Mouse (Mus musculus): ENCODE measurements around the gene Necab2. TPM values are rescaled to one million over a fixed set of nuclear protein-coding genes. Genes with fewer than 3 reads are reported as not detected.

Necab2 gene
- polyA plus RNA-seq, 1 experiment from 2014 or later: 4.2 TPM

DNA sequence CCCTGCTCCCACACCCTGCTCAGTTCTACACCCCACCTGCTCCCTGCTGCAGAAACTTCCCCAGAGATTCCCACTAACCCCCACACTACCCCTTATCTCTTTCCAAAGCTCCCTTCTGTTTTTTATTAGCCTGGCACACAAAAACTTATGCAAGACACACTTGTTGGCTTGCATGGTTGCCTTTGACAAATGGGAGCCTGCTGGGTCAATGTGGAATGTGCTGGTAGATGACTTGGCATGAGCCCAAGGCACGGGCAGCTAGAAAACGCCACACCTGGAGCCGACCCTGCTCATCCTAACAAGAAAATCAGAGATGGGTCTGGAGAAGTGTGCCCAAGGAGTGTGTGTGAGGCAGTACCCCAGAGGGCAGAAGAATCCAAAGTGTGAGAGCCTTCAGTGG lies 17.0 kb upstream of the Necab2 start:
- Histone ChIP-seq H3K27ac (no peak overlapping the region; the same call in 1 of the 2 replicates), H3K27me3 (no peaks in the 10 kb centered on the region), H3K9me3 (no peaks in the 10 kb centered on the region), H3K36me3 (no peaks in the 10 kb centered on the region), H3K4me1 (peaks cover 8% of the 10 kb centered on the region), H3K4me3 (no peak overlapping the region), H3K9ac (no peak overlapping the region), H3K4me2 (no peak overlapping the region)
- WGBS: 73% methylated on average over 3 of the region's 3 CpGs
- ATAC-seq (ENCODE audit: insufficient number of reproducible peaks, insufficient read depth, low FRiP score, low TSS enrichment, low read depth): no peak

DNA sequence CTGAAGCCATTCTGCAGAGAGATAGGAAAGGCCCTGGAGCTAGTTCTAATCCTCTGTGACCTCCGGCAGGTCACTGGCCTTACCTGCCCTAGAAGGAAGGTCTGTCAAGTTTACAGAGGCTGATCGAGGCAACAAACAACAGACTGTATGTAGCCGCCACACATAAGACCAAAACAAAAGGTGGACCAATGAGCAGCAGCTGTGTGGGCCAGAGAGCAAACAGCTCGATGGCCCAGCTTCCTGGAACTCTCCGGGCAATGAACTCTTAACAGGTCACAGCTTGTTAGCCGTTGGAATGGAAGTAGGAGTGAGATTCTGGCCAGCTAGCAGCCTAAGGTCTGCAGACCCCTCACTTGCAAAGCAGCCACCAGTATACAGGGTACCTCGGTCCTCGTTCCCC lies 16.3 kb upstream of the Necab2 start:
- no peaks in the 10 kb centered on the region for H3K9me3 ChIP-seq
- H3K27ac ChIP-seq: no peak overlapping the region
- 58% methylated on average over 8 of the region's 8 CpGs for WGBS
- no peak overlapping the region for H3K9ac ChIP-seq
- no peak overlapping the region for H3K4me3 ChIP-seq
- H3K4me1 ChIP-seq: peaks cover 8% of the 10 kb centered on the region
- H3K27me3 ChIP-seq: no peaks in the 10 kb centered on the region
- H3K36me3 ChIP-seq: no peaks in the 10 kb centered on the region
- no peak overlapping the region for H3K4me2 ChIP-seq
- no peak for ATAC-seq (ENCODE audit: insufficient number of reproducible peaks, insufficient read depth, low FRiP score, low TSS enrichment, low read depth)

DNA sequence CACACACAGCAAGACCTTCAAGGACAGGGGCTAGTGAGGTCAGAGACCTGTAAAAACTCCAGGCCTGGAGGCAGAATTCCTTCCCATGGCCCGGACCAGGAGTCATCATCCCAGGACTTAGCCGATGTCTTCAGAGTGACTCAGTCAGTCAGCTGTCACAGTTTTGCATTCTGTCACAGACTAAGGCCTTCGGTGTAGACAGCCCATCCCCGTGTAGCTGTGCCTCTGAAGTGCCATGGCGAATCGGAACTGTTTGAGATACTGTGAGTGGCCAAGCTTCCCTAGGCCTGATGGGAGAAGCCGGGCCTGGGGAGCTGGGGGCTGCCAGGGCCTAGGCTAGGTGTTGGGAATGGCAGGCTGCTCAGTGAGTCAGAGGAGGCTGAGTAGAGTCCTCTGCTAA lies 15.8 kb upstream of the Necab2 start:
- H3K27me3 ChIP-seq: no peaks in the 10 kb centered on the region
- no peak for ATAC-seq (ENCODE audit: insufficient number of reproducible peaks, insufficient read depth, low FRiP score, low TSS enrichment, low read depth)
- no peak overlapping the region for H3K27ac ChIP-seq
- no peak overlapping the region for H3K9ac ChIP-seq
- H3K36me3 ChIP-seq: no peaks in the 10 kb centered on the region
- H3K4me3 ChIP-seq: no peak overlapping the region
- H3K4me1 ChIP-seq: peaks cover 8% of the 10 kb centered on the region
- H3K4me2 ChIP-seq: no peak overlapping the region
- no peaks in the 10 kb centered on the region for H3K9me3 ChIP-seq
- WGBS: 73% methylated on average over 7 of the region's 7 CpGs

DNA sequence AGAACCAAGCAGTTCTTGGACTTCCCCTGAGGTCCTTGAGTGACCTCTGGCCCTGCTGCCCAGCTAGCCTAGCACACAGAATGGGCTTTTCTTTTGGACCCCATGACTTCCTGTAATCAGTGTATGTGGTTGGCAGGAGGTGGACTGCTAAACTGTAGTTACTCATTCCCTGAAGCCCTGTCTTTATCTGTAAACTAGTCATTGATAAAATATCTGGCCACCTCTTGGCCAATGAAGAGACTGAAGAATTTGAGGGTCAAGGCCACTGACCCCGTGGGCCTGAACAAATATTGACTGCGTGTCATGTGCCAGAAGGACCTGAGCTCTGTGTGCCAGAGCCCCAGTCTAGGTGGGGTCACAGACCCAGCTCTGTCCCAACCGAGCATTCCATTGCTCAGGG lies 14.1 kb upstream of the Necab2 start:
- Histone ChIP-seq H3K36me3 (no peaks in the 10 kb centered on the region), H3K27me3 (no peaks in the 10 kb centered on the region), H3K27ac (no peak overlapping the region), H3K4me1 (peaks cover 14% of the 10 kb centered on the region), H3K9ac (no peak overlapping the region), H3K9me3 (no peaks in the 10 kb centered on the region), H3K4me3 (no peak overlapping the region), H3K4me2 (no peak overlapping the region)
- WGBS: 39% methylated on average over 3 of the region's 3 CpGs
- no peak for ATAC-seq (ENCODE audit: insufficient number of reproducible peaks, insufficient read depth, low FRiP score, low TSS enrichment, low read depth)

DNA sequence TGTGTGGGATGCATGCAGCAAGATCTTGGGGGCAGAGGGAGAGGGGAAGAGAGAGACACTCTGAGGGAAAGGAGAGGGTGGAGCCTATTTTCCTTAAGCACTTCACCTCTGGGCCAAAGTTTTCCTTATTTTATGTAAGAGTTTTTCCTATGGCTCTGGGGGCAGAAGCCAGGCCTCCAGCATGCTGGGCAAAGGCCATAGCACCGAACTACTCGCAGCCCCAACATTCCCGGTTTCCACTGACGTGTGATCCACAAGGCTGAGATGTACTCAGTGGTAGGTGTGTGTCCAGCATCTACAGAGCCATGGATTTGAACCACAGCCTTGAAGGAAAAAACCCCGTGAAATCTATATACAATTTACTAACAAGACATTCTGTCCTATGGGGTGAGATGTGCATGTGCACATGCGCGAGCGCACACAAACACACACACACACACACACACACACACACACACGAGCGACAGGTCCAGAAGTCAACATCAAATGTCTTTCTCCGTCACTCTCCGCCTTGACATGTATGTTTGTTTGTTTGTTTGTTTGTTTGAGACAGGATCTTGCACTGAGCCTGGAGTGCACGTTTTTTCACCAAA lies 12.8 kb upstream of the Necab2 start, which contains the start of gene Osgin1:
Gene Osgin1 (plus strand): TSS at position 543 of the 593 bp plus-strand sequence.
- Histone ChIP-seq H3K27me3 (no peaks in the 10 kb centered on the region), H3K27ac (no peak within 1 kb of the TSS), H3K36me3 (no peaks in the 10 kb centered on the region), H3K9me3 (no peaks in the 10 kb centered on the region), H3K9ac (no peak within 1 kb of the TSS; the same call in 1 of the 2 replicates), H3K4me1 (peaks cover 14% of the 10 kb centered on the region), H3K4me3 (no peak within 1 kb of the TSS), H3K4me2 (no peak within 1 kb of the TSS)
- no peak for ATAC-seq (ENCODE audit: insufficient number of reproducible peaks, insufficient read depth, low FRiP score, low TSS enrichment, low read depth)
- 90% methylated on average over 13 of the region's 13 CpGs for WGBS

DNA sequence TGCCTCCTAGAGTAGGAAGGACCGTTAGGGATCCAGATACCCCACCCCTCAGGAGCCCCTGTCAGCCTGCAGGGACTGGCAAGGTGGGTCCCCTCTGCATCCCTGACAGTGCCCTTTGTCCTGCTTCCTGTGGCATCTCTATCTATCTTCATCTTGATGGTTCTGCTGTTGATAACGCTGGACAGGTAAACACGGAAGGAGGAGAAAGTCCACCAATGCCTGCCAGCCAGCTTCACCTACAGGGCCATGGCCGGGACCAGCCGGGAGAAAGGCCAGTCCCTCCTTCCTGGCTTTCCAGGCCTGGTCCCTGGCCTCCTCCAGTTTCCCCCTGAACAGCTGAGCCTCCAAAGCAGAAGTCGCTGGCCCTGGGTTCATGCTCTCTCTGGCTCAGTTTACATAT lies 11.9 kb upstream of the Necab2 start:
- H3K9me3 ChIP-seq: no peaks in the 10 kb centered on the region
- no peak overlapping the region for H3K4me3 ChIP-seq
- no peak overlapping the region for H3K27ac ChIP-seq
- no peak for ATAC-seq (ENCODE audit: insufficient number of reproducible peaks, insufficient read depth, low FRiP score, low TSS enrichment, low read depth)
- H3K9ac ChIP-seq: no peak overlapping the region; the same call in 1 of the 2 replicates
- WGBS: 80% methylated on average over 6 of the region's 6 CpGs
- no peaks in the 10 kb centered on the region for H3K36me3 ChIP-seq
- no peaks in the 10 kb centered on the region for H3K27me3 ChIP-seq
- peaks cover 8% of the 10 kb centered on the region for H3K4me1 ChIP-seq
- no peak overlapping the region for H3K4me2 ChIP-seq

DNA sequence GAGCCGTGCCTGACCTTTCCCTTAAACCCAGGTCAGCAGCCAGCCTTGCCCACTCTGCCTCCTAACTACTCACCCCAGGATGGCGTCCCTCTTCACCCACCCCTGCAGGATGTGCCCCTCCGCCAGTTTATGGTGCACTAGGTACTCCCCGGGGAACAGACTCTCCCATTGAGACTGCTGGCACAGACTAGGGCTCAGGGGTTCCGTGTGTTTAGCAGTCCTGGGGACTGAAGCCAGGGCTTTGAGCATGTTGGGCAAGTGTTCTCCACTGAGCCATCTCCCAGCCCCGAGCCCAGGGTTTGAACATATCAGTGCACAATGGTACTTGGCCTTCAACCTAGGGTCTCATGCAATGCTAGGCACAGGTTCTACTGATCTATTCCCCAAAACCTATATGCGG lies 11.0 kb upstream of the Necab2 start:
- no peak overlapping the region for H3K27ac ChIP-seq
- H3K27me3 ChIP-seq: no peaks in the 10 kb centered on the region
- no peak overlapping the region for H3K4me2 ChIP-seq
- H3K9ac ChIP-seq: no peak overlapping the region
- H3K4me1 ChIP-seq: peaks cover 13% of the 10 kb centered on the region
- H3K4me3 ChIP-seq: no peak overlapping the region
- no peak for ATAC-seq (ENCODE audit: insufficient number of reproducible peaks, insufficient read depth, low FRiP score, low TSS enrichment, low read depth)
- 85% methylated on average over 7 of the region's 7 CpGs for WGBS
- no peaks in the 10 kb centered on the region for H3K36me3 ChIP-seq
- no peaks in the 10 kb centered on the region for H3K9me3 ChIP-seq

DNA sequence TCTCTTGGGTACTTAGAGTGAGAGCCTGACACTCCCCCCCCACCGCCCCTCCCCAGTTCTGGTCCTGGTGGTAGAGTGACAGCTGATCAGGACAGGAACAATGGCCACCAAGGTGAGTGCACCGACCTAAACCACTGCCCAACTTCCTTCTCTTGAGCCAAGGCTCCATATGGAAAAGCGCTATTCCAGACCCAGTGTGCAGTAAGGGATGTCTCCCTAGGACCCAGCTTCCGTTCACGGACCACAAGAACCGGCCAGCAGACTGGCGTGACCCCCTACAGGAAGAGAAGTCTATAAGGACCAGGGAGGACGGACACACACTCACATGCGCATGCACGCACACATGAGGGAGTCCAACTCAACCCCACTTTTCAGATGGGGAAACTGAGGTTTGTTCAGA lies 10.2 kb upstream of the Necab2 start:
- H3K27me3 ChIP-seq: 0 out of 2 replicates have a peak, but pooled peaks cover 1% of the 10 kb centered on the region
- H3K9ac ChIP-seq: no peak overlapping the region
- peaks cover 20% of the 10 kb centered on the region for H3K4me1 ChIP-seq
- no peak overlapping the region for H3K4me3 ChIP-seq
- no peak overlapping the region for H3K4me2 ChIP-seq
- no peak overlapping the region for H3K27ac ChIP-seq
- H3K36me3 ChIP-seq: no peaks in the 10 kb centered on the region
- no peaks in the 10 kb centered on the region for H3K9me3 ChIP-seq
- no peak for ATAC-seq (ENCODE audit: insufficient number of reproducible peaks, insufficient read depth, low FRiP score, low TSS enrichment, low read depth)
- WGBS: 86% methylated on average over 10 of the region's 10 CpGs

DNA sequence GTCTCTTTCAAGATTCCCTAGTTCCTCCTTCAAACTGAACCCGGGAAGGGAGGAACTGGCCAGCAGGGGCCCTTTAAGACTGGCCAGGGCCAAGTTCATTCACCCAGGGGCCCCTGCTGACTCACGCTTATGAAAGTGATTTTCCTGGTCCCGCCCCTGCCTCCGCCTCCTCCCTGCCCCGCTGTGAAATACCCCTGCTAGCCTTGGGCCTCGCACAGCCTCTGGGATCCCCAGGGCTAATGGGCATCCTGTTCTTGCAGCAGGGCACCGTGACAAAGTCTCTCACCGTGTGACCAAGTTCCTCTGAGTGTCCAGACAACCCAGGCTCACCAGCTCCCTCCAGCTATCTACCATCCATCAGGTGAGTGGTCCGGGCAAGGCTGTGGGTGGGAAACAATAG lies 9.6 kb upstream of the Necab2 start:
- 0 out of 2 replicates have a peak, but pooled peaks cover 4% of the 10 kb centered on the region for H3K27me3 ChIP-seq
- 15% methylated on average over 9 of the region's 9 CpGs for WGBS
- H3K36me3 ChIP-seq: no peaks in the 10 kb centered on the region
- no peak overlapping the region for H3K4me2 ChIP-seq
- no peak overlapping the region for H3K4me3 ChIP-seq
- no peak overlapping the region for H3K9ac ChIP-seq
- no peak overlapping the region for H3K27ac ChIP-seq
- no peak for ATAC-seq (ENCODE audit: insufficient number of reproducible peaks, insufficient read depth, low FRiP score, low TSS enrichment, low read depth)
- peaks cover 20% of the 10 kb centered on the region for H3K4me1 ChIP-seq
- no peaks in the 10 kb centered on the region for H3K9me3 ChIP-seq

DNA sequence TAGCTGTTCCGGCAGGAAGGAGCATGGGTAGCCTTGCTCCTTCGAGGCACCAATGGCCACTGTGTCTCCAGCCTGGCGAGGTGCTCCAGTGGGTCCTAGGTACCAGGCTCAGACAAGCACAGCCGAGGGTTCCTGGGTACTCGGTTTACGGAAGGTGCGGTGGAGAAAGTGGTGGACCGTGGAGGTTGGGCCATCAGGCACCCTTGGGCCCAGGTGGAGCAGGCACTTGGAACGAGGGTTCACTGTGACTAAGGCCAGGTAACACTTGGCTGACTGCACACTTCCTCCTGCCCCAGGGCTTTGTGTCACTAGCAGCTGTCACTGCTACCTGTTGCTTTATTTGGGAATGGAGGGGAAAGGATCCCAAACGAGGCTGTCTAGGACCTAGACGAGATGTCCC lies 9.0 kb upstream of the Necab2 start:
- 65% methylated on average over 11 of the region's 11 CpGs for WGBS

DNA sequence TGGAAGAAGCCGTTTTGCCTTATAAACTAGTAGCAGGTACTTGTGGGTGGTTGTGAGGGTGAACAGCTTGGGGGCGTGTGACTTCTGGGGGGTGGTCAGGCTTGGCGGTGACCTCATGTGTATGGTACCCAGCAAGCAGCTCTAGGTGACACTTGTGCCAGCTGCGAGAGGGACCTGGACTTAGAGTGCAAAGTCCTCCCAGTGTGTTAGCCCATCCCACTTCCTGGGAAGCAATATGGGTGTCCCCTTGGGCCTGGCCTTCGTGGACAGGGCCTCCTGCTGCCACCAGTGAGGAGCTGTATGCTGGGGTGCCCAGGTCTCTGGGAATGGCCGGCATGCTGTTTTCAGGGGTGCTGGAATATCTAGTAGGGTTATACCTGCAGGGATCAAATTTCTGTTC lies 7.6 kb upstream of the Necab2 start:
- no peak for ATAC-seq (ENCODE audit: insufficient number of reproducible peaks, insufficient read depth, low FRiP score, low TSS enrichment, low read depth)
- 0 out of 2 replicates have a peak, but pooled peaks cover 4% of the 10 kb centered on the region for H3K27me3 ChIP-seq
- no peak overlapping the region for H3K4me3 ChIP-seq
- H3K36me3 ChIP-seq: no peaks in the 10 kb centered on the region
- no peak overlapping the region for H3K4me2 ChIP-seq
- WGBS: 74% methylated on average over 6 of the region's 6 CpGs
- H3K27ac ChIP-seq: no peak overlapping the region
- peaks cover 20% of the 10 kb centered on the region for H3K4me1 ChIP-seq
- H3K9ac ChIP-seq: no peak overlapping the region
- H3K9me3 ChIP-seq: no peaks in the 10 kb centered on the region

More for the DNA sequence above, 9.0 kb upstream of the Necab2 start:
- H3K4me3 ChIP-seq: no peak overlapping the region
- H3K27me3 ChIP-seq: 0 out of 2 replicates have a peak, but pooled peaks cover 4% of the 10 kb centered on the region
- H3K9me3 ChIP-seq: no peaks in the 10 kb centered on the region
- H3K4me2 ChIP-seq: no peak overlapping the region
- H3K27ac ChIP-seq: no peak overlapping the region
- no peaks in the 10 kb centered on the region for H3K36me3 ChIP-seq
- no peak for ATAC-seq (ENCODE audit: insufficient number of reproducible peaks, insufficient read depth, low FRiP score, low TSS enrichment, low read depth)
- peaks cover 20% of the 10 kb centered on the region for H3K4me1 ChIP-seq
- H3K9ac ChIP-seq: no peak overlapping the region

DNA sequence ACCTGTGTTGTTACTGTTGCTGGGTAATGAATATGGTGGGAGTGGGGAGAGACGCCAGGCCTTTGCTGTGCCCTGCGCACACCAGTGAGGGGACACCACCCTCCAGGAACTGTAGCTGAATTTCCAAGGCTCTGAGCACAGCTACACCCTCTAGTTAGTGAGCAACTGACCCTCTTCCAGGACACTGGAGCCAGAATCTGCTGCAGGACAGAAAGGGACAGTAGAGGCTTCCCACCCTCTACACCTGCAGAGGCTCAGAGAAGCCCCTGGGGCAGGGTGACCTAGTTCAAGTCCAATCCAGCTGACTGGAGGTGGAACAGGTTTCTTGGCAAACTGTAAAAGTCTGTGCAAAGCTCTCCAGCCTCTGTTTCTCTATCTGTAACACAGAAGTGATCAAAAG lies 7.1 kb upstream of the Necab2 start:
- 83% methylated on average over 2 of the region's 2 CpGs for WGBS
- Histone ChIP-seq H3K27ac (peak overlapping the region; percentile 30; the same call in 1 of the 2 replicates), H3K4me2 (no peak overlapping the region)

More for the DNA sequence above, 7.1 kb upstream of the Necab2 start:
- H3K4me3 ChIP-seq: no peak overlapping the region
- H3K9me3 ChIP-seq: no peaks in the 10 kb centered on the region
- H3K9ac ChIP-seq: no peak overlapping the region
- H3K36me3 ChIP-seq: no peaks in the 10 kb centered on the region
- no peak for ATAC-seq (ENCODE audit: insufficient number of reproducible peaks, insufficient read depth, low FRiP score, low TSS enrichment, low read depth)
- peaks cover 20% of the 10 kb centered on the region for H3K4me1 ChIP-seq
- 0 out of 2 replicates have a peak, but pooled peaks cover 4% of the 10 kb centered on the region for H3K27me3 ChIP-seq
